In the genomic region with DNA sequence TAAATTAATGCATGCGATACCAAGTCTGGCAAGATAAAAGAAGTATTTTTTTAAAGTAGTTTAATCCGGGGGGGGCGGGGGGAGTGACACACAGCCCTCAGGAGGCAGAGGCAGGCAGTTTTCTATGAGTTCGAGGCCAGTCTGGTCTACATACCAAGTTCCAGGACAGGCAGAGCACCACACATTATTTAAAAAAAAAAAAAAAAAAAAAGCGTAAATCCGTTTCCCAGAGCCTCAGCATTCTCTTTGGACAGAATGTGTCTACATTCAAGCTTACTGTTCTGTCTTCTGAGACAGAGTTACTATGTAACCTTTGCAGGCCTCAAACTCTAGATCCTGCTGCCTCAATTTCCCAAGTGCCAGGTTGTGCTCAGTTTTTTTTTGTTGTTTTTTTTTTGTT, we compare ENCODE assay signal across 1 mouse cellular context.
TF ChIP-seq lines count a peak whose summit lies in the region.

No protein-coding gene starts in this region.

TF ChIP-seq in MEL, 35 proteins besides CTCF, POLR2A, EP300 and RAD21:
- TF ChIP-seq MAZ (IDR thresholded peaks at IDR 0.05; ENCODE audit: low read depth, low read length) (0 out of 2 replicates have a peak, but pooled peaks have one; percentile 40), ZC3H11A (IDR thresholded peaks at IDR 0.05; ENCODE audit: low read depth, low read length) (0 out of 2 replicates have a peak, but pooled peaks have one; percentile 4), MXI1 (IDR thresholded peaks at IDR 0.05; ENCODE audit: low read depth, low read length) (no peak), USF2 (IDR thresholded peaks at IDR 0.05; ENCODE audit: borderline replicate concordance in 1 of 2, insufficient read depth in 1 of 2, low read depth in 1 of 2, low read length in 2 of 2) (no peak), POLR2AphosphoS5 (IDR thresholded peaks at IDR 0.05; ENCODE audit: borderline replicate concordance, low read depth, low read length) (no peak), KAT2A (conservative IDR thresholded peaks at IDR 0.05; ENCODE audit: low read depth, low read length) (no peak), MAFK (IDR thresholded peaks at IDR 0.05; ENCODE audit: borderline replicate concordance, low read depth, low read length) (no peak), ZNF384 (IDR thresholded peaks at IDR 0.05; ENCODE audit: low read depth, low read length) (peak; percentile 83), CHD2 (IDR thresholded peaks at IDR 0.05; ENCODE audit: low read length) (no peak), ZMIZ1 (IDR thresholded peaks at IDR 0.05; ENCODE audit: low read depth, low read length) (no peak), GATA1 (IDR thresholded peaks at IDR 0.05; ENCODE audit: low read depth, low read length) (no peak), ZKSCAN1 (IDR thresholded peaks at IDR 0.05; ENCODE audit: low read depth, low read length) (0 out of 2 replicates have a peak, but pooled peaks have one; percentile 9), GABPA (IDR thresholded peaks at IDR 0.05; ENCODE audit: low read depth, low read length) (no peak), UBTF (IDR thresholded peaks at IDR 0.05; ENCODE audit: borderline replicate concordance, insufficient read depth, low read depth, low read length) (no peak)
TF ChIP-seq in MEL: peak in this region for 4.
